Mouse (Mus musculus) brown adipose tissue, adult 24 weeks (tissue): Measurements from ENCODE around the gene Nudt16l1. TPM values are rescaled to one million over a fixed set of nuclear protein-coding genes. Genes with fewer than 3 reads are reported as not detected.

ENCODE experiments used
- polyA plus RNA-seq: library from polyadenylated mRNA; stranded (reverse); fragments of >200 nt; gene quantifications from 2 replicates; pipeline ENCODE4 v1.2.4, GENCODE M21; 2012; ENCODE audit not compliant: missing spikeins, insufficient read depth, insufficient read length

Gene Nudt16l1
- polyA plus RNA-seq, 1 experiment = 34.4 TPM

Other genes with a start within 250 kb of the Nudt16l1 start
- 4.0 and 5.7 TPM in 2 replicates for gene Nmral1, start 219.4 kb upstream of the Nudt16l1 start, polyA plus RNA-seq
- gene Hmox2, start 212.4 kb upstream of the Nudt16l1 start, polyA plus RNA-seq = 74.8 and 95.3 TPM in 2 replicates
- gene Cdip1, start 148.5 kb upstream of the Nudt16l1 start, polyA plus RNA-seq = 98.7 and 99.2 TPM in 2 replicates
- not detected in 2 replicates for gene 4930562C15Rik, start 103.3 kb upstream of the Nudt16l1 start, polyA plus RNA-seq
- gene Ubald1, start 58.4 kb upstream of the Nudt16l1 start, polyA plus RNA-seq = 14.2 and 16.7 TPM in 2 replicates
- 50.6 and 52.6 TPM in 2 replicates for gene Mgrn1, start 52.5 kb upstream of the Nudt16l1 start, polyA plus RNA-seq
- 12.0 and 14.1 TPM in 2 replicates for gene Anks3, start 25.4 kb downstream of the Nudt16l1 start, polyA plus RNA-seq
- gene Sept12, start 59.1 kb downstream of the Nudt16l1 start, polyA plus RNA-seq = not detected in 2 replicates
- not detected in 2 replicates for gene Smim22, start 68.5 kb downstream of the Nudt16l1 start, polyA plus RNA-seq
- 26.5 and 29.3 TPM in 2 replicates for gene Rogdi, start 74.8 kb downstream of the Nudt16l1 start, polyA plus RNA-seq
- 45.6 and 46.5 TPM in 2 replicates for gene Glyr1, start 111.1 kb downstream of the Nudt16l1 start, polyA plus RNA-seq
- 8.3 and 9.3 TPM in 2 replicates for gene Ubn1, start 111.3 kb downstream of the Nudt16l1 start, polyA plus RNA-seq
- 1.2 and 2.5 TPM in 2 replicates for gene Ppl, start 193.7 kb downstream of the Nudt16l1 start, polyA plus RNA-seq
- gene Sec14l5, start 208.3 kb downstream of the Nudt16l1 start, polyA plus RNA-seq = 0.38 TPM in 1 of 2 replicates, not detected in the other